Comparison of ENCODE assay signal across 10 mouse cellular contexts in genomic region chr15:85679864-85680428, GRCm38 (mm10). TPM values are rescaled to one million over a fixed set of nuclear protein-coding genes. Genes with fewer than 3 reads are reported as not detected.
DNase-seq lines count a peak whose midpoint lies in the region; ATAC-seq and TF ChIP-seq lines count a peak whose summit lies in the region.
"Had no signal": no experiment of that assay in that cellular context is flagged by ENCODE, and none has a peak within 500 bp of the region (broad histone marks: within the 10 kb centered on the region; RNA-seq: fewer than 3 reads in every experiment).

No protein-coding gene starts in this region.

- no peak for TF ChIP-seq CTCF in stomach, postnatal 0 days (IDR thresholded peaks at IDR 0.05; ENCODE audit: low read depth)

- H3K36me3 ChIP-seq in heart, embryonic 15.5 days = peaks cover 22% of the 10 kb centered on the region
- H3K36me3 ChIP-seq in midbrain, embryonic 14.5 days (ENCODE audit: control insufficient read depth, insufficient read depth, low read length) = peaks cover 20% of the 10 kb centered on the region
- no peaks in the 10 kb centered on the region for H3K36me3 ChIP-seq in midbrain, embryonic 10.5 days
- H3K36me3 ChIP-seq in hindbrain, embryonic 15.5 days = peaks cover 11% of the 10 kb centered on the region; the same call in 1 of the 2 replicates
- H3K36me3 ChIP-seq in stomach, postnatal 0 days (ENCODE audit: control insufficient read depth, insufficient read depth, low read length) = peaks cover 5% of the 10 kb centered on the region; the same call in 1 of the 2 replicates

- intact Hi-C loops in left cerebral cortex, postnatal 14 days (cut with DNase I) = loop anchor here (2.0 kb wide), 1 partner anchor 29 kb away; no protein-coding TSS in a partner anchor

- peak overlapping the region; percentile 30; the same call in 1 of the 2 replicates for H3K4me2 ChIP-seq in heart, embryonic 15.5 days
- H3K4me2 ChIP-seq in midbrain, embryonic 14.5 days (ENCODE audit: low read length) = peak overlapping the region; percentile 80
- peak overlapping the region; percentile 77 for H3K4me2 ChIP-seq in hindbrain, embryonic 15.5 days
- H3K4me2 ChIP-seq in stomach, postnatal 0 days (replicated peaks; ENCODE audit: low read depth) = 0 out of 2 replicates have a peak overlapping the region, but pooled peaks have one; percentile 27

- peak overlapping the region; percentile 17; the same call in 1 of the 2 replicates for H3K4me3 ChIP-seq in heart, embryonic 15.5 days
- peak overlapping the region; percentile 23; the same call in 1 of the 2 replicates for H3K4me3 ChIP-seq in midbrain, embryonic 14.5 days (replicated peaks; ENCODE audit: low read depth, low read length)
- H3K4me3 ChIP-seq in midbrain, embryonic 10.5 days = no peak overlapping the region
- H3K4me3 ChIP-seq in hindbrain, embryonic 15.5 days = peak overlapping the region; percentile 82
- H3K4me3 ChIP-seq in stomach, postnatal 0 days (ENCODE audit: low read depth, low read length) = no peak overlapping the region

- no peaks in the 10 kb centered on the region for H3K9me3 ChIP-seq in heart, embryonic 15.5 days (replicated peaks)
- H3K9me3 ChIP-seq in midbrain, embryonic 14.5 days (ENCODE audit: control insufficient read depth, low read length) = no peaks in the 10 kb centered on the region
- H3K9me3 ChIP-seq in midbrain, embryonic 10.5 days (replicated peaks) = no peaks in the 10 kb centered on the region
- H3K9me3 ChIP-seq in hindbrain, embryonic 15.5 days = no peaks in the 10 kb centered on the region
- H3K9me3 ChIP-seq in stomach, postnatal 0 days (ENCODE audit: control insufficient read depth, low read length) = no peaks in the 10 kb centered on the region

- peak overlapping the region; percentile 53 for H3K27ac ChIP-seq in heart, embryonic 15.5 days
- peak overlapping the region; percentile 78 for H3K27ac ChIP-seq in midbrain, embryonic 14.5 days (replicated peaks; ENCODE audit: low read depth, low read length)
- H3K27ac ChIP-seq in midbrain, embryonic 10.5 days (replicated peaks) = no peak overlapping the region
- H3K27ac ChIP-seq in hindbrain, embryonic 15.5 days (replicated peaks) = peak overlapping the region; percentile 90
- H3K27ac ChIP-seq in stomach, postnatal 0 days (replicated peaks) = peak overlapping the region; percentile 83

- peak overlapping the region; percentile 7; the same call in 1 of the 2 replicates for H3K9ac ChIP-seq in heart, embryonic 15.5 days
- H3K9ac ChIP-seq in midbrain, embryonic 14.5 days (replicated peaks; ENCODE audit: low read length) = peak overlapping the region; percentile 26
- peak overlapping the region; percentile 48 for H3K9ac ChIP-seq in hindbrain, embryonic 15.5 days
- H3K9ac ChIP-seq in stomach, postnatal 0 days (ENCODE audit: low read length) = no peak overlapping the region

- no peaks in the 10 kb centered on the region for H3K27me3 ChIP-seq in heart, embryonic 15.5 days
- H3K27me3 ChIP-seq in midbrain, embryonic 14.5 days (ENCODE audit: control insufficient read depth, insufficient read depth, low read length) = peaks cover 3% of the 10 kb centered on the region; the same call in 1 of the 2 replicates
- peaks cover 96% of the 10 kb centered on the region for H3K27me3 ChIP-seq in midbrain, embryonic 10.5 days (ENCODE audit: low read depth, poor library complexity, severe bottlenecking)
- no peaks in the 10 kb centered on the region for H3K27me3 ChIP-seq in hindbrain, embryonic 15.5 days
- H3K27me3 ChIP-seq in stomach, postnatal 0 days (ENCODE audit: control insufficient read depth, insufficient read depth, low read length) = no peaks in the 10 kb centered on the region

- H3K4me1 ChIP-seq in heart, embryonic 15.5 days (replicated peaks) = peaks cover 50% of the 10 kb centered on the region
- H3K4me1 ChIP-seq in midbrain, embryonic 14.5 days (ENCODE audit: control insufficient read depth, insufficient read depth, low read length) = peaks cover 18% of the 10 kb centered on the region
- H3K4me1 ChIP-seq in midbrain, embryonic 10.5 days = no peaks in the 10 kb centered on the region
- H3K4me1 ChIP-seq in hindbrain, embryonic 15.5 days (replicated peaks) = peaks cover 84% of the 10 kb centered on the region
- H3K4me1 ChIP-seq in stomach, postnatal 0 days (replicated peaks; ENCODE audit: control insufficient read depth, insufficient read depth) = peaks cover 17% of the 10 kb centered on the region; the same call in 1 of the 2 replicates

- no peak for ATAC-seq in heart, embryonic 15.5 days (replicated peaks; ENCODE audit: insufficient number of reproducible peaks, insufficient read depth, low FRiP score, low read depth)
- no peak for ATAC-seq in midbrain, embryonic 14.5 days (ENCODE audit: low FRiP score, low TSS enrichment)
- no peak for ATAC-seq in hindbrain, embryonic 15.5 days (ENCODE audit: low FRiP score, low read depth)
- ATAC-seq in stomach, postnatal 0 days (ENCODE audit: low FRiP score, low TSS enrichment) = no peak

- no peak for DNase-seq in heart, adult 11 months
- no peak for DNase-seq in midbrain, embryonic 14.5 days
- DNase-seq in midbrain, embryonic 10.5 days (ENCODE audit: low spot score) = no peak
- no peak for DNase-seq in stomach, postnatal 0 days (ENCODE audit: low spot score)
- no peak for DNase-seq in left cerebral cortex, postnatal 14 days (ENCODE audit: low spot score in 2 of 2)
- DNase-seq in thymus, postnatal 14 days = no peak
- DNase-seq: kidney, adult 11 months had no signal

- 79% methylated on average over 10 of the region's 10 CpGs for WGBS in heart, embryonic 15.5 days
- 56% methylated on average over 10 of the region's 10 CpGs for WGBS in midbrain, embryonic 14.5 days
- 84% methylated on average over 10 of the region's 10 CpGs for whole genome bisulfite sequencing in midbrain, embryonic 10.5 days
- WGBS in hindbrain, embryonic 15.5 days = 45% methylated on average over 10 of the region's 10 CpGs
- WGBS in stomach, postnatal 0 days = 52% methylated on average over 10 of the region's 10 CpGs

- TF ChIP-seq EP300 in stomach, postnatal 0 days (optimal IDR thresholded peaks at IDR 0.05) = no peak

RNA-seq across cellular contexts. Expression of gene Ppara, which starts 54.8 kb away (rescaled TPM):
- polyA plus RNA-seq in heart, embryonic 15.5 days (2015; fragmentation: Nextera tagmentation; extraction: Ambion mirVana) = 15.1 and 20.5 TPM in 2 replicates
- polyA plus RNA-seq in midbrain, embryonic 14.5 days (2014; fragmentation: Nextera tagmentation; extraction: Ambion mirVana) = 0.89 and 1.2 TPM in 2 replicates
- polyA plus RNA-seq in midbrain, embryonic 10.5 days (2016; fragmentation: Nextera tagmentation; extraction: Ambion mirVana) = 0.51 and 0.78 TPM in 2 replicates
- polyA plus RNA-seq in hindbrain, embryonic 15.5 days (2015; fragmentation: Nextera tagmentation; extraction: Ambion mirVana) = 1.6 and 2.1 TPM in 2 replicates
- 16.8 and 18.8 TPM in 2 replicates for polyA plus RNA-seq in stomach, postnatal 0 days (2015; fragmentation: Nextera tagmentation; extraction: Ambion mirVana)
- 1 to 10 TPM; 3.7 to 4.6 TPM for total RNA-seq in left cerebral cortex, postnatal 14 days (2021)
- total RNA-seq: megakaryocyte-erythroid progenitor cell, adult 5-6 weeks had no signal

Comparison
In these comparisons a context has a peak if more than half of its experiments do, and no peak if none do; other contexts are left out.
1. H3K4me3 ChIP-seq: peak in heart, embryonic 15.5 days (single experiment), midbrain, embryonic 14.5 days (single experiment) and hindbrain, embryonic 15.5 days (single experiment); none in midbrain, embryonic 10.5 days (single experiment) and stomach, postnatal 0 days (single experiment).
2. H3K4me2 ChIP-seq: peak in every context shown above with its lines; median percentile 80 in midbrain, embryonic 14.5 days; 77 in hindbrain, embryonic 15.5 days; 30 in heart, embryonic 15.5 days; 27 in stomach, postnatal 0 days.